Mouse (Mus musculus) right cerebral cortex, postnatal 4 days (tissue): ENCODE data around the gene Btbd35f9.
"Not testable (repeated sequence)": the region's sequence is repeated elsewhere in the genome, so short reads cannot be mapped to it uniquely, and the experiment has no call there.

Experiments
- DNase-seq: peaks from one replicate; pipeline ENCODE4 v3.0.0-alpha.2; 2022

Gene Btbd35f9

DNA sequence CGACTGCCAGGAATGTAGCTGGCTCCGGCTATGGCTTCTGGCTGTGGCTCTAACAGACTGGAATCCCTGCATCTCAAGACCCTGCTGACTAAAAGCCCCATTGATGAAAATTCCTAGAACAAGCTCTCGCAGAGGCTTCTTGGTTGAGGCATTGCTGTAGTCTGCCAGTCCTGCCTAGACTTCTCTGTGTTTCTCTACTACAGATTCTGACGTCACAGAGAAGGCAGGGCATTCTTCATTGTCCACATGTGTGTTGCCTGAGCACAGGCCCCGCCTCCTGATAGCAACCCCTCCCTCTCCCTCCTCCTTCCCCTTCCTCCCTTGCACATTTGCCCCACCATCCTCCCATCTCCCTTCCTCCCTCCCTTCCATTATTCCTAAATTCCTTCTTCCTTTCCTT, at the start of gene Btbd35f9:
TSS of gene Btbd35f9 (minus strand) at position 101 of the 400 bp plus-strand sequence.
- not testable (repeated sequence) for DNase-seq
